Mouse (Mus musculus): ENCODE results near the gene Ublcp1.

DNA sequence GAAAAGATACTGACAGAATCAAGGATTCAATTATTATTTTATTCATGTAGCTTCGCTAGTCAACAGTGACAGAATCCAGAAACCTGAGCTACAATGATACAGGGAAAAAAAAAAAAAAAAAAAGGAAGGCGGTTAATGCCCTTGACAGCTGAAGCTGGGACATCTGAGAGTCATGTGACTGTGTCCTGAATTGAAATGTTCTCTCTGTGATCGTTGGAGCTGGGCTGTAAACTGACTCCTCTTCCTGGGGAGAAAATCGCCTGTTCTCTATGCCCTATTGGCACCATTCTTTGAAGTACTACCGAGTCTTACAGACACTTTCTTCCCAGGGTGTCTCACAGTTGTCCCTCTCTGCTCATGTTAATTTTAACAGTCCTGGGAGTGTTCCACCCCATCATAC, 32.6 kb upstream of the Ublcp1 start:
- TF ChIP-seq MAX (IDR thresholded peaks at IDR 0.05) (no peak), MYOD1 (IDR thresholded peaks at IDR 0.05; ENCODE audit: control insufficient read depth, insufficient read length, low read depth) (no peak), CTCF (IDR thresholded peaks at IDR 0.05; ENCODE audit: control insufficient read depth, insufficient read depth, insufficient read length) (no peak), MYOG (IDR thresholded peaks at IDR 0.05; ENCODE audit: control insufficient read depth, extremely low read depth, insufficient read length) (no peak), CEBPB (IDR thresholded peaks at IDR 0.05; ENCODE audit: low read depth) (no peak), USF1 (IDR thresholded peaks at IDR 0.05; ENCODE audit: low read depth) (no peak), FOSL1 (IDR thresholded peaks at IDR 0.05; ENCODE audit: insufficient read depth, low read length, poor library complexity, severe bottlenecking) (no peak)
